Mouse (Mus musculus) liver, embryonic 11.5 days (tissue): Measurements from ENCODE around the gene Ppm1k. TPM values are rescaled to one million over a fixed set of nuclear protein-coding genes. Genes with fewer than 3 reads are reported as not detected.

ENCODE experiments used
- ATAC-seq: fragments of 200-750 bp; cut with Nextera tagmentation; replicated peaks from 2 replicates; pipeline ENCODE4 v1.8.0; 2017; ENCODE audit warnings: moderate number of reproducible peaks, mild to moderate bottlenecking, moderate TSS enrichment, moderate library complexity; ENCODE audit not compliant: low FRiP score
- DNase-seq: peaks from one replicate; pipeline ENCODE4 v3.0.0-alpha.2; 2017; ENCODE audit warnings: low spot score
- H3K27ac ChIP-seq: fragments of 300-500 bp; sonication (generic); 2 replicates; pipeline ENCODE4 v1.5.1; 2014; ENCODE audit warnings: mild to moderate bottlenecking, low read depth, low read length, control low read depth
- H3K27me3 ChIP-seq: fragments of 300-500 bp; sonication (generic); replicated peaks from 2 replicates; pipeline ENCODE4 v1.6.1; 2014; ENCODE audit warnings: low read length, mixed read lengths; ENCODE audit not compliant: control insufficient read depth, insufficient read depth
- H3K36me3 ChIP-seq: fragments of 300-500 bp; sonication (generic); 2 replicates; pipeline ENCODE4 v1.6.1; 2014; ENCODE audit warnings: mild to moderate bottlenecking, low read length, moderate library complexity, mixed read lengths; ENCODE audit not compliant: control insufficient read depth, insufficient read depth
- H3K4me1 ChIP-seq: fragments of 300-500 bp; sonication (generic); replicated peaks from 2 replicates; pipeline ENCODE4 v1.6.1; 2014; ENCODE audit warnings: low read length, mixed read lengths; ENCODE audit not compliant: control insufficient read depth, insufficient read depth
- H3K4me2 ChIP-seq: fragments of 300-500 bp; sonication (generic); 2 replicates; pipeline ENCODE4 v1.6.1; 2014; ENCODE audit warnings: mild to moderate bottlenecking, control low read depth, moderate library complexity
- H3K4me3 ChIP-seq: fragments of 300-500 bp; sonication (generic); 2 replicates; pipeline ENCODE4 v1.5.1; 2014; ENCODE audit warnings: low read depth, low read length, control low read depth
- H3K9ac ChIP-seq: fragments of 300-500 bp; sonication (generic); 2 replicates; pipeline ENCODE4 v1.6.1; 2014; ENCODE audit warnings: low read depth, low read length, control low read depth
- H3K9me3 ChIP-seq: fragments of 300-500 bp; sonication (generic); 2 replicates; pipeline ENCODE4 v1.6.1; 2016; ENCODE audit warnings: low read length, inconsistent platforms, mixed read lengths; ENCODE audit not compliant: control insufficient read depth
- WGBS: fragments of 180-500 bp; shearing (Covaris S2); extraction: QIAGEN DNeasy Blood & Tissue Kit; methylation state at CpG from one replicate; pipeline ENCODE4 v1.1.7; 2014; 5-methylcytosine and 5-hydroxymethylcytosine counted together
- polyA plus RNA-seq: library from polyadenylated mRNA; unstranded; fragments of >200 nt; fragmentation: Nextera tagmentation; extraction: Ambion mirVana; gene quantifications from 2 replicates; pipeline ENCODE4 v1.2.1, GENCODE M21; 2014

Ppm1k gene
- 3.5 TPM in 2 replicates for polyA plus RNA-seq

DNA sequence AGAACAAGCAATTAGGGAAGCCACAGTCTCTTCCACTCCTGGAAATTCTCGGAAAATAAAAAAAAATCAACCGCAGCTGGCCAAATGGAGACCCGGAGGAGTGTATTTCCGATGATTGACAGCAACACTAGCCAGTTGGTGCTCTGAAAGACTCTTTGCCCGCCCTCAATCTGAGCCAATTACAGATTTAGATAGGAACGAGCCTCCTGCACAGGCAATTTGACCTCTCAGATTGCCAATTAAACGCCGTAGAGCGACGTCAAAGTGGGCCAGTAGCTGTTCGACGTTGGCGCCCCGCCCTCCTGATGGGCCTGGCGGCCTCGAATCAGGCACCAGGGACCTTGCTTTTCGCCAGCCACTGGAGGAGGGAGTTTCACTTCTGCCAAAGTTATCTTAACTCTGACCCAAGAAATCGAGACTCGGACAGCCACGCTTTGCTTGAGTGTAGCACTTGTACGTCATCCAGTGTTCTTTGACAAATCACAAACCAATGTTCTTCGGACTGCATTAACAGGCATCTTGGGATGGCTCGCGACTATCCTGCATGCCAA lies at the start of gene Ppm1k:
TSS of gene Ppm1k (minus strand) at position 83 of the 551 bp plus-strand sequence.
- no peaks in the 10 kb centered on the region for H3K27me3 ChIP-seq
- DNase-seq: peak; percentile 87
- H3K4me2 ChIP-seq: peak within 1 kb of the TSS; percentile 76
- H3K36me3 ChIP-seq: no peaks in the 10 kb centered on the region
- peak within 1 kb of the TSS; percentile 72 for H3K4me3 ChIP-seq
- no peaks in the 10 kb centered on the region for H3K9me3 ChIP-seq
- under 1% methylated on average over 24 of the region's 24 CpGs for WGBS
- H3K27ac ChIP-seq: peak within 1 kb of the TSS; percentile 38; the same call in 1 of the 2 replicates
- peak; percentile 96 for ATAC-seq
- peak within 1 kb of the TSS; percentile 59 for H3K9ac ChIP-seq
- H3K4me1 ChIP-seq: no peaks in the 10 kb centered on the region; the same call in none of the 2 replicates

- Histone ChIP-seq H3K9ac (no peak overlapping the region), H3K36me3 (no peaks in the 10 kb centered on the region), H3K27me3 (no peaks in the 10 kb centered on the region), H3K9me3 (no peaks in the 10 kb centered on the region), H3K27ac (no peak overlapping the region), H3K4me3 (no peak overlapping the region), H3K4me2 (no peak overlapping the region), H3K4me1 (no peaks in the 10 kb centered on the region)
- no peak for DNase-seq
- no peak for ATAC-seq
- 77% methylated on average over 4 of the region's 4 CpGs for WGBS
Observed at GRCm38 (mm10) chr6:57582356-57582755, 47.1 kb upstream of the Ppm1k start.

- H3K9ac ChIP-seq: peak overlapping the region; percentile 80; the same call in 1 of the 2 replicates
- ATAC-seq (peak; percentile 18; the same call in 1 of the 2 replicates), DNase-seq (no peak)
- peak overlapping the region; percentile 65 for H3K4me3 ChIP-seq
- H3K36me3 ChIP-seq: no peaks in the 10 kb centered on the region
- 82% methylated on average over 12 of the region's 12 CpGs for WGBS
- H3K27ac ChIP-seq: no peak overlapping the region
- H3K4me2 ChIP-seq: peak overlapping the region; percentile 72
- H3K4me1 ChIP-seq: no peaks in the 10 kb centered on the region
- no peaks in the 10 kb centered on the region for H3K27me3 ChIP-seq
- H3K9me3 ChIP-seq: no peaks in the 10 kb centered on the region
Observed at GRCm38 (mm10) chr6:57581595-57581994, 46.3 kb upstream of the Ppm1k start.

GRCm38 (mm10) chr6:57580881-57581548 lies 45.7 kb upstream of the Ppm1k start, which contains the start of gene Herc6:
Gene Herc6 (plus strand): TSS chr6:57581000.
- H3K4me2 ChIP-seq: peak within 1 kb of the TSS; percentile 72
- no peak within 1 kb of the TSS for H3K27ac ChIP-seq
- DNase-seq (peak; percentile 56), ATAC-seq (peak; percentile 89)
- no peaks in the 10 kb centered on the region for H3K36me3 ChIP-seq
- H3K27me3 ChIP-seq: no peaks in the 10 kb centered on the region
- peak within 1 kb of the TSS; percentile 80 for H3K9ac ChIP-seq
- WGBS: 2% methylated on average over 16 of the region's 16 CpGs
- peak within 1 kb of the TSS; percentile 65 for H3K4me3 ChIP-seq
- H3K9me3 ChIP-seq: no peaks in the 10 kb centered on the region
- no peaks in the 10 kb centered on the region for H3K4me1 ChIP-seq

- H3K27ac ChIP-seq: no peak overlapping the region
- no peaks in the 10 kb centered on the region for H3K9me3 ChIP-seq
- DNase-seq: no peak
- H3K4me3 ChIP-seq: no peak overlapping the region
- ATAC-seq: no peak
- no peaks in the 10 kb centered on the region for H3K36me3 ChIP-seq
- H3K9ac ChIP-seq: no peak overlapping the region
- no peak overlapping the region for H3K4me2 ChIP-seq
- no peaks in the 10 kb centered on the region for H3K4me1 ChIP-seq
- no peaks in the 10 kb centered on the region for H3K27me3 ChIP-seq
Observed at GRCm38 (mm10) chr6:57571587-57571986, 36.3 kb upstream of the Ppm1k start.

DNA sequence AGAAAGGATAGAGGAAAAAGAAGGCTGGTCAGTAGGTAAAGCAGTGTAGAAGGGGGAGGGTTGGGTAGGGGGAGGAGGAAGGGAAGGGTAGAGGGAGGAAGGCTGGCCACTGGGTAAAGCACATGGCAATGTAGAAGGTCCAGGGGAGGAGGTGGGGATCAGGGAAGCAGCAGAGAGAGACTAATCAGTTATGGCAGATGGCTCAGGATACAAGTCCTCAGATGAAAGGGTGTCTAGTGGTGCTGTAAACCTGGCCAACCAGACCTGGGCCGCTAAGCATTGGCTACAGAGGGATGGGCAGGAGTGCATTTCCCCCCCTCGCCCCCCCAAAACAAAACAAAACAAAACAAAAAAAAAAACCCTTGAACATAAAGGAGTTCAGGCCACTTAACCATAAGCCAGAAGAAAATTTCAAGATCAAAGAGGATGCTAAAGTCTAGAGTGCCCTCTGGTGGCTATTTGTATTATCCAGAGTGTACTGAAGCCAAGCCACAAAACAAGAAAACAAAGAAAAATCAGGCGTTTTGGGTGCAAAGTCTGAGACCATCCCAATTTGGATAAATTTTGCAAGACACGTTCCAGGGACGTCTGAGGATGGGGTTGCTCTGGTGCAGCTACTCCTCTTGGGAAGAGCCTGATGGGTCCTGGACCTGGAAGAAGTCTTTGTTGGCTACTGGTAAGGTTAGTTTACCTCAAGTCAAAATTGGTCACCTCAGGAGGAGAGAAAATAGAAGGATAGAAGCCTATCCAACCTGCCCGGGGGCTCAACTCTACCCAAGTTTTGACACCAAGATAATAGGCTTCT lies 35.1 kb upstream of the Ppm1k start:
- DNase-seq (no peak), ATAC-seq (no peak)
- H3K4me2 ChIP-seq: no peak overlapping the region
- H3K36me3 ChIP-seq: no peaks in the 10 kb centered on the region
- H3K9me3 ChIP-seq: no peaks in the 10 kb centered on the region
- H3K4me3 ChIP-seq: no peak overlapping the region
- no peaks in the 10 kb centered on the region for H3K4me1 ChIP-seq
- no peak overlapping the region for H3K27ac ChIP-seq
- no peaks in the 10 kb centered on the region for H3K27me3 ChIP-seq
- WGBS: 11% methylated on average over 6 of the region's 6 CpGs
- H3K9ac ChIP-seq: no peak overlapping the region

- no peaks in the 10 kb centered on the region for H3K27me3 ChIP-seq
- H3K27ac ChIP-seq: no peak overlapping the region
- H3K4me2 ChIP-seq: no peak overlapping the region
- H3K4me3 ChIP-seq: no peak overlapping the region
- no peaks in the 10 kb centered on the region for H3K36me3 ChIP-seq
- H3K4me1 ChIP-seq: no peaks in the 10 kb centered on the region
- H3K9ac ChIP-seq: no peak overlapping the region
- H3K9me3 ChIP-seq: no peaks in the 10 kb centered on the region
- no peak for ATAC-seq
- 75% methylated on average over 2 of the region's 2 CpGs for WGBS
- DNase-seq: no peak
Observed at GRCm38 (mm10) chr6:57567630-57568029, 32.4 kb upstream of the Ppm1k start.

DNA sequence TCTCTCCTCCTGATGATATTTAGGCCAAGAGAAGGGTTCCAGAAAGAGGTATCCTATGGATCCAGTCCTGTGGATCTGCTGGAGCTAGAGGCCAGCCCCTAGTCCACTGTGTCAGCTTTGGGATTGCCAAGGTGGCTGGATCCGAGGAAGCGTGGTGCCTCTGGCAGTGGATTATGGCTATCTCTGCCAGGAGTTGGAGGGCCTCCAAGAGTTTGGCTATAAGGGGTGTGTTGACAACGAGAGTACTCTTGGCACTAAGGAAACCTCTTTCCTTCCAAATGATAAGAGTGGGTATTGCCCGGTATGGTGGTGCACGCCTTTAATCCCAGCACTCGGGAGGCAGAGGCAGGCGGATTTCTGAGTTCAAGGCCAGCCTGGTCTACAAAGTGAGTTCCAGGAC lies 30.2 kb upstream of the Ppm1k start:
- Histone ChIP-seq H3K36me3 (no peaks in the 10 kb centered on the region), H3K27me3 (no peaks in the 10 kb centered on the region), H3K9ac (no peak overlapping the region), H3K9me3 (no peaks in the 10 kb centered on the region), H3K4me2 (no peak overlapping the region), H3K4me3 (no peak overlapping the region), H3K27ac (no peak overlapping the region), H3K4me1 (no peaks in the 10 kb centered on the region)
- ATAC-seq: no peak
- WGBS: 85% methylated on average over 7 of the region's 7 CpGs
- no peak for DNase-seq
